Mouse (Mus musculus): Measurements from ENCODE around the gene Timd4. TPM values are rescaled to one million over a fixed set of nuclear protein-coding genes. Genes with fewer than 3 reads are reported as not detected.

Gene Timd4
- polyA plus RNA-seq, 1 experiment, result not detected

- H3K27ac ChIP-seq (ENCODE audit: insufficient read depth, low read length), result no peak overlapping the region
- no peak overlapping the region for H3K4me3 ChIP-seq (ENCODE audit: insufficient read depth, low read length)
- no peak for TF ChIP-seq CTCF (IDR thresholded peaks at IDR 0.05; ENCODE audit: borderline replicate concordance, insufficient read depth, low read length)
- no peak for TF ChIP-seq POLR2A (IDR thresholded peaks at IDR 0.05; ENCODE audit: low read depth, low read length)
- no peaks in the 10 kb centered on the region for H3K4me1 ChIP-seq (ENCODE audit: control insufficient read depth, insufficient read depth, low read length)
These were observed 37.2 kb downstream of the Timd4 start for GRCm38 (mm10) chr11:46847827-46848220.

GRCm38 (mm10) chr11:46848221-46848971 lies 37.8 kb downstream of the Timd4 start:
- TF ChIP-seq POLR2A (IDR thresholded peaks at IDR 0.05; ENCODE audit: low read depth, low read length) (no peak), CTCF (IDR thresholded peaks at IDR 0.05; ENCODE audit: borderline replicate concordance, insufficient read depth, low read length) (no peak)
- Histone ChIP-seq H3K27ac (ENCODE audit: insufficient read depth, low read length) (no peak overlapping the region), H3K4me1 (ENCODE audit: control insufficient read depth, insufficient read depth, low read length) (no peaks in the 10 kb centered on the region), H3K4me3 (ENCODE audit: insufficient read depth, low read length) (no peak overlapping the region)

- H3K4me1 ChIP-seq (ENCODE audit: control insufficient read depth, insufficient read depth, low read length), result no peaks in the 10 kb centered on the region
- TF ChIP-seq CTCF (IDR thresholded peaks at IDR 0.05; ENCODE audit: borderline replicate concordance, insufficient read depth, low read length) (peak; percentile 50; the same call in 1 of the 2 replicates), POLR2A (IDR thresholded peaks at IDR 0.05; ENCODE audit: low read depth, low read length) (no peak)
- no peak overlapping the region for H3K27ac ChIP-seq (ENCODE audit: insufficient read depth, low read length)
- H3K4me3 ChIP-seq (ENCODE audit: insufficient read depth, low read length), result no peak overlapping the region
These were observed 54.2 kb downstream of the Timd4 start for GRCm38 (mm10) chr11:46864809-46865208.

GRCm38 (mm10) chr11:46868594-46868993 lies 58.0 kb downstream of the Timd4 start:
- TF ChIP-seq POLR2A (IDR thresholded peaks at IDR 0.05; ENCODE audit: low read depth, low read length) (no peak), CTCF (IDR thresholded peaks at IDR 0.05; ENCODE audit: borderline replicate concordance, insufficient read depth, low read length) (no peak)
- no peak overlapping the region for H3K27ac ChIP-seq (ENCODE audit: insufficient read depth, low read length)
- H3K4me3 ChIP-seq (ENCODE audit: insufficient read depth, low read length), result no peak overlapping the region
- H3K4me1 ChIP-seq (ENCODE audit: control insufficient read depth, insufficient read depth, low read length), result no peaks in the 10 kb centered on the region

- Histone ChIP-seq H3K4me3 (ENCODE audit: insufficient read depth, low read length) (no peak overlapping the region), H3K27ac (ENCODE audit: insufficient read depth, low read length) (no peak overlapping the region), H3K4me1 (ENCODE audit: control insufficient read depth, insufficient read depth, low read length) (no peaks in the 10 kb centered on the region)
- no peak for TF ChIP-seq POLR2A (IDR thresholded peaks at IDR 0.05; ENCODE audit: low read depth, low read length)
- TF ChIP-seq CTCF (IDR thresholded peaks at IDR 0.05; ENCODE audit: borderline replicate concordance, insufficient read depth, low read length), result no peak
These were observed 65.2 kb downstream of the Timd4 start for GRCm38 (mm10) chr11:46875774-46876173.

- Histone ChIP-seq H3K4me1 (ENCODE audit: control insufficient read depth, insufficient read depth, low read length) (no peaks in the 10 kb centered on the region), H3K4me3 (ENCODE audit: insufficient read depth, low read length) (no peak overlapping the region), H3K27ac (ENCODE audit: insufficient read depth, low read length) (no peak overlapping the region)
- TF ChIP-seq CTCF (IDR thresholded peaks at IDR 0.05; ENCODE audit: borderline replicate concordance, insufficient read depth, low read length), result no peak
These were observed 71.9 kb downstream of the Timd4 start for GRCm38 (mm10) chr11:46882456-46882855.

- Histone ChIP-seq H3K27ac (ENCODE audit: insufficient read depth, low read length) (no peak overlapping the region), H3K4me1 (ENCODE audit: control insufficient read depth, insufficient read depth, low read length) (no peaks in the 10 kb centered on the region), H3K4me3 (ENCODE audit: insufficient read depth, low read length) (no peak overlapping the region)
- no peak for TF ChIP-seq CTCF (IDR thresholded peaks at IDR 0.05; ENCODE audit: borderline replicate concordance, insufficient read depth, low read length)
- no peak for TF ChIP-seq POLR2A (IDR thresholded peaks at IDR 0.05; ENCODE audit: low read depth, low read length)
These were observed 78.5 kb downstream of the Timd4 start for GRCm38 (mm10) chr11:46889093-46889492.

Other genes starting within 250 kb of the Timd4 start
- not detected in 2 replicates for gene BC053393, start 239.3 kb upstream of the Timd4 start, polyA plus RNA-seq (2011; ENCODE audit: insufficient read length, low read depth, missing spikeins)
- not detected in 2 replicates for gene Dppa1, start 181.5 kb upstream of the Timd4 start, polyA plus RNA-seq (2011; ENCODE audit: insufficient read length, low read depth, missing spikeins)
- not detected in 2 replicates for gene Timd2, start 103.7 kb upstream of the Timd4 start, polyA plus RNA-seq (2011; ENCODE audit: insufficient read length, low read depth, missing spikeins)
- gene Havcr1, start 75.7 kb upstream of the Timd4 start, polyA plus RNA-seq (2011; ENCODE audit: insufficient read length, low read depth, missing spikeins), result not detected in 2 replicates